Mouse (Mus musculus) MEL-GATA-1-ER (cell line): ENCODE results near the gene Msln.

ENCODE experiments used
- DNase-seq: peaks from one replicate; pipeline ENCODE4 v3.0.0-alpha.2; 2012; ENCODE audit warnings: low read depth; ENCODE audit errors: extremely low read depth

Msln gene

GRCm38 (mm10) chr17:25754241-25754640 is at the start of gene Msln:
Gene Msln (minus strand): TSS chr17:25754378.
- DNase-seq = no peak

- DNase-seq = no peak
Observed at GRCm38 (mm10) chr17:25802825-25803517, 48.8 kb upstream of the Msln start.

DNA sequence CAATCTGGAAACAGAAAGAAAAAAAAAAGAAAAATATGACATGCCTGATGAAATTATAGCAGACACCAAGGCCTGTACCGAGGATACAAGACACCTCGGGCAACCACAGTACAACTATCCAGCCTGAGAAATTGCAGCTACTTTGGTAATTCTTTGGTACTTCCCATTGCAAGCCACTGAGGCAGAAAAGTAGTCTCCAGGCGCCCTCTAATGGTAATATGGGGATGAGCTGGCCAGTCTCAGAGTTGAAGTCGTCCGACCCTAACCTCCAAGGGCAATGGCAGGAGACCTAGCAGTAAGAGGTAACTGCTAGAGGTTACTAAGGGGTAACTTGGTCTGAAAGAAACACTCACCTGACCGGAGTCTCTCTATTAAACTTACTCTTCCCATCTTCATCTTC is 46.9 kb upstream of the Msln start:
- peak; percentile 59 for DNase-seq

- DNase-seq = peak; percentile 81
Observed at GRCm38 (mm10) chr17:25796951-25797369, 42.8 kb upstream of the Msln start, which contains the start of gene Metrn. Gene Metrn (minus strand): TSS chr17:25797136.

DNA sequence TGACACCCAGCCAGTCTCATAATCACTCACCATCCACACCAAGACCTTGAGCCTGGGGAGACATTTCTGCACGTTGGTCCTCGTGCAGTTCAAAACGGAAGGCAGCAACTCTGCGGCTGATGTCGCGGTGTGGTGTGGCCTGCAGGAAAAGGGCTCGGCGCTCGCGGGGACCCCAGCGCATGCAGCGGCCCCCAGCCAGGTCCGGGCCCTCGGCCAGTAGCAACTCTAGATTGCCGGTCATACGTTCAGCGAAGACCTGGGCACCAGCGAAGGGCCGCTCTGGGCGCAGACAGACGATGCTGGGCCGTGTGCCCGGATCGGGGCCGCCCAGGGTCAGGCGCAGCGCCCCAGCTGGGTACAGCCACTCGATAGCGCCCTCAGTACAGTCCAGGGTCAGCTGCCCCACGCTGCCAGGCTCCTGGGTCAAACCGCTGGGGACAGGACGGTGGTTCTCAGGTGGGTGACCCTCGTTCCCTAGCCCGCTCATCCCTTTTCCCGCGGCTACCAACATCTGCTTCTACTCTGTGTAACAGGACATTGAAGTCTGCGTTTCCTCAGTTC is 42.1 kb upstream of the Msln start:
- DNase-seq = no peak

- no peak for DNase-seq
Observed at GRCm38 (mm10) chr17:25795609-25796092, 41.5 kb upstream of the Msln start, which contains the start of gene AC134908.4. Gene AC134908.4 (minus strand): TSS chr17:25795659.

DNA sequence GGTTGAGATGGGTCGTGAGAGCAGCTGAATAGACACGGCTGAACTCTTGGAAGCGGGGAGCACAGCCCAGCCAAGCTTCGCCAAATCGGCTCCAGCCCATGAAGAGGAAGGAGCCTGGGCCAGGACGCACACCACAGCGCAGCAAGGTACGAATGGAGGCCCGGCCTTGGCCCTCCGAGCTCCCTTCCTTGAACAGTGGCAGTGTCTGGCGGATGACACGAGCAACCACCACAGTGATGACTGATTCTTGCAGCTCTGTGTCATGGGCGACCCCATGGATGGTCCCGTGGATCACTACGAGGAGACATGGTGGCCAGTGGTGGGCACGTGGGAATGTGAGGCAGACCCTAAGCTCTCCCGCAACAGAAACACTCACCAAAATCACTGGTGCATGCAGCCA is 40.8 kb upstream of the Msln start:
- DNase-seq = no peak

GRCm38 (mm10) chr17:25794197-25794596 is 40.0 kb upstream of the Msln start:
- no peak for DNase-seq

- DNase-seq = peak; percentile 82
Observed at GRCm38 (mm10) chr17:25792615-25793014, 38.4 kb upstream of the Msln start, which contains the start of gene Fam173a. Gene Fam173a (minus strand): TSS chr17:25792901.

DNA sequence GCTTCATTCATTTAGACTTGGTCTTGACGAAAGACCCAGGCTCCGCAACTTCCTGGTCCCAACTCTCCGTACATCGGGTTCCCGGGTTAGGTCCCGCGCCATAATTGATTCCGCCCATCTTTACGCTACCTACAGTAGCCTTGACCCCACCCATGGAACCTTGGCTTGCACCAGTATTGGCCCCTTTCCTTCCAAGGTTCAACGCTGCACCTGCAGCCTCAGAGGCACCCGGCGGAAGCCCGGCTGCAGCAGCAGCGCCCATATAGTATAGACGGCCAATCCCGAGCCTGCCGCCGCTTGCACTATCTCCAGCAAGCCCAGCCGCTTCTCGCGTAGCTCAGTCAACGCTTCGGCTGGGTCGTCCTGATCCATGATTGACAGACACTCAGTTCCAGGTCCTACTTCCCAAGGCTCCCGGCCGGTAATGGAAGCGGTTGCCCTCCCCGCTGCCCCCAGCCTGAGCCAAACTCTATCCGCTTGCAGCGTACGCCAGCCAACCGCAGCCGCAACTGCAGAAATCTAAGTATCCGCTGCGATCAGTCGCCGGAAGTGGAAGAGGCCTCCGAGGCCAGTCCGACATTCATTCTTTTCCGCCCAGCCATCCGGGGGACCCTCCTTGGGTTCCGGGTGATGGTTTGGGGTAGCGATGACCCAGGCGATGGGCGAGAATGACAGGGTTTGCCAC is 37.8 kb upstream of the Msln start:
- peak; percentile 76 for DNase-seq

GRCm38 (mm10) chr17:25791320-25791842 is 37.2 kb upstream of the Msln start:
- DNase-seq = no peak

DNA sequence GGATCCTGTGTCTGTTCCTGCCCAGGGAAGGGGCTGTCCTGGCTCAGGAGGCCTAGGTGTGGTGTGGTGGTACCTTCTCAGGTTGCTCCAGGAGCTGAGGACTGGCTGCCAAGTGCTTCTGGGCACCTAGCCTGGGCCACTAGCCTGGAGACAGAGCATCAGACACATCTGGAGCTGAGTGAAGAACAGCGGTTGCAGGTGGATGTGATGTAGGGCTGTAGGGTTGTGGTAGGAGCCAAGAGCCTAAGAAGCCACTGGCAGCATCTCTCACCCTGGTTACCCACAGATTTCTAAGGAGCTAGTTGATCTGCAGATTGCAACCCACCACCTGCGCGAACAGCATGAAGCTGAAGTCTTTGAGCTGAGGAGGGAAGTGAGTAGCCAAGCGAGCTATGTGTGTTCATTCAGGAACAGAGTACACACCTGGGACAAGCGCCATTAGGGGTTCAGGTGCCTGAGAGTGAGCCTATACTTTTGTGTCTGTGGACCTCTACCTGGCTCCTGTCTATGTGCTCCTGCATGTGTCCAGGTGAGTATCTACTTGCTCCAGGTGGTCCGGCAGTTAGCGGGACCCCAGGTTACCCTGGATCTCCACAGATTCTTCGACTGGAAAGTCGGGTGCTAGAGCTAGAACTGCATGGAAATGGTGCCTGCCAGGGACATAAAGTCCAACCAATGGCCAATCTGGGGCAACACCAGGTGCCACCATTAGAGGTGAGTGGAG is 32.8 kb upstream of the Msln start:
- DNase-seq = no peak

- no peak for DNase-seq
Observed at GRCm38 (mm10) chr17:25786280-25786679, 32.1 kb upstream of the Msln start, which contains the start of gene Ccdc78. Gene Ccdc78 (plus strand): TSS chr17:25786580.

DNA sequence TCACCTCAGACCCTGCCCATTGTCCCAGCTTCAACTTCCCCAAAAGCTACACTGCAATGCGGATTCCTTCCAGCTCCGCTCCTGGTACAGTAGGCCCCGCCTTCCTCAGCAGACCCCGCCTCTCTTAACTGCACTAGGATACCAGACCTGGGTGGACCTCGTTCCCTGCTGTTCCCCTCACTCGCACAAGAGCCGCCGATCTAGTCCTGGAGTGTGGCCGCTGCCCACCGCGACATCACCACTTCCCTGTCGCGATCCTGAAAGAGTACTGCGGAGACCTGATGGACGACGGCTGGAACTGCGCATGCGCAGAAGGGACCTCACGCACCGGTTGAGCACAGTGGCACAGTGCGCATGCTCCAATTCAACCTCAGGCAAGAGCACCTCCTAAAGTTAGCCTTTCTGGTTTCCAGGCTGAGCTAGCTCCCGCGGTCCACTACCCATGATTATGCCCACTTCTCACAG is 31.1 kb upstream of the Msln start, which contains the start of gene Haghl:
Gene Haghl (minus strand): TSS at position 393 of the 465 bp plus-strand sequence.
- peak; percentile 89 for DNase-seq

DNA sequence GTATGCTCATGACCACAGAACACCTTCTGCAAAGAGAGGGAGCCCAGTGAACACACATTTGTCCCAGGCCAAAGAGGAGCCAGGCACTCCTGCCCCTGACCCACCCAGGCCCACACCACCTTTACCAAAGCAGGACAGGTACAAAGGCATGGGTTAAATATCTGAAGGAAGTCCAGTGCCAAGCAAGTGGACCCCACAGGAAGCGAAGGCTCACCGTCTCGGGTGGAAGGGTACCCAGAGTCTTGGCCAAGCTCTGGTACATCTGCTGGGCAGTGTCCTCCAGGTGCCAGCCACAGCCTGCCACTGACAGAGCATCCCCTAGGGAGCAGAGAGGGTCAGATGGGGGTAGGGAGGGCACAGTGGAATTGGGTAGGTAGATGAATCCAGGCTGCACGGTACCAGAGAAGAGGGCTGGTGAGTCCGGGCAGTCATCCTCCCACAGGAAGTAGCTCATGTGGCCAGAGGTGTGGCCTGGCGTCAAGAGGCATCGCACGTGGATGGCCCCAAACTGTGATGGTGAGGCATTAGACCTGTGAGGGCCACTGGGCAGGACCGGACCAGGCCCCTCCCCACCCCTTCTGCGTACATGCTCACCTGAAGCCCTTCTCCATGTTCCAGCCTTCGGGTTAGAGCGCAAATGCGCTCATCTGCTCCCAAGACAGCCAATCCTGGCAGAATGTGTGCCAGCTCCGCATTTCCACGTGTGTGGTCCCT is 29.8 kb upstream of the Msln start:
- DNase-seq = no peak

- DNase-seq = no peak
Observed at GRCm38 (mm10) chr17:25783086-25783485, 28.9 kb upstream of the Msln start.

DNA sequence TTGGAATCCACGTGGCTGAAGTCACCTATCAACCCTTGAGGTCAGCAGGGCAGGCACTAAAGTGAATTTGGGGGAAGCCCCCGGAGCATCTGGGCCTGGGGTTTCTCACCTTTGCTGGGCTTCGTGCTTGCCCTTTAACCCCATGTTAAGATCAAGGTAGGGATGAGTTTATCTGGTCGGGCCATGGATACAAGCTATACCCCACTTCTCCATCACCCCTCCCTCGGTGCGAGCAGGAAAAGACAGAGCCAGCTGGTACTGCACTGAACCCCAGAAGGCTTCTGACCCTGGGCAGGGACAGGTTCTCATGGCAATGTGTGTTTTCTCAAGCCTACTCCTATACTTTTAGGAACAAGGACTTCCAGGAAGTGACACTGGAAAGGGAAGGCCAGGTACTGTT is 27.2 kb upstream of the Msln start:
- no peak for DNase-seq

- no peak for DNase-seq
Observed at GRCm38 (mm10) chr17:25777948-25778347, 23.8 kb upstream of the Msln start.

GRCm38 (mm10) chr17:25775318-25776062 is 21.3 kb upstream of the Msln start:
- DNase-seq = no peak
